20 mouse cellular contexts compared by ENCODE assay signal in the genomic region with DNA sequence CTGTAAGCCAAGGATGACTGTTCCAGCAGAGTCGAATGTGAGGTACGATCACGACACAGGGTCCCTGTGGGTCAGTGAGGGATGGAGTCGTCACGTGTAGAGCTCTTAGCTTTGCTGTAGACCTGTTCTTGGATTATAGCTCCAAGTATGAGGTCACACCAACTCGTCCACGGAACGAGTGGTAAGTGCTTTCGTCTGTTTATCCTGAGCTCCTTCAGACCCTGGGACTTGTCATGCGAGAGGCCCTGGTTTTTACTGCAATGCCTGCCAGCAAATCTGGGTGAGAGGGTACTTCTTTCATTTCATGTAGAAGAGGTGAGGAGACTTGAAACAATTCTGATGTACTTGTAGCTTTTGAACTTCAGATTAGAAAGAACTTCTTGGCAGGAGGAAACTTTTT.
"Had no signal": no experiment of that assay in that cellular context is flagged by ENCODE, and none has a peak within 500 bp of the region (broad histone marks: within the 10 kb centered on the region; RNA-seq: fewer than 3 reads in every experiment).

No protein-coding gene starts in this region.

- H3K9me3 ChIP-seq: intestine, embryonic 15.5 days; limb, embryonic 10.5 days; limb, embryonic 13.5 days; liver, embryonic 12.5 days; liver, embryonic 15.5 days; midbrain, embryonic 13.5 days; neural tube, embryonic 13.5 days; stomach, embryonic 15.5 days had no signal

- ATAC-seq: intestine, embryonic 15.5 days; liver, embryonic 12.5 days; midbrain, embryonic 13.5 days; midbrain, embryonic 16.5 days had no signal

- H3K4me3 ChIP-seq: intestine, embryonic 15.5 days; limb, embryonic 10.5 days; limb, embryonic 13.5 days; liver, embryonic 12.5 days; liver, embryonic 15.5 days; midbrain, embryonic 13.5 days; myocyte; neural tube, embryonic 13.5 days; stomach, embryonic 15.5 days had no signal

- H3K4me2 ChIP-seq: intestine, embryonic 15.5 days; limb, embryonic 13.5 days; liver, embryonic 12.5 days; liver, embryonic 15.5 days; midbrain, embryonic 13.5 days; neural tube, embryonic 13.5 days; stomach, embryonic 15.5 days had no signal

- H3K36me3 ChIP-seq: intestine, embryonic 15.5 days; limb, embryonic 10.5 days; limb, embryonic 13.5 days; liver, embryonic 12.5 days; liver, embryonic 15.5 days; midbrain, embryonic 13.5 days; neural tube, embryonic 13.5 days; stomach, embryonic 15.5 days had no signal

- H3K9ac ChIP-seq: intestine, embryonic 15.5 days; limb, embryonic 13.5 days; liver, embryonic 12.5 days; liver, embryonic 15.5 days; midbrain, embryonic 13.5 days; neural tube, embryonic 13.5 days; stomach, embryonic 15.5 days had no signal

- DNase-seq: kidney, adult 11 months; kidney, adult 9 months; kidney, postnatal 14 days; kidney, postnatal 4 days; liver; retina, postnatal 1 day; right cerebral cortex, postnatal 25 days; spleen, adult 18-20 months; thymus, postnatal 25 days had no signal

- H3K27me3 ChIP-seq: intestine, embryonic 15.5 days; limb, embryonic 13.5 days; liver, embryonic 12.5 days; liver, embryonic 15.5 days; midbrain, embryonic 13.5 days; neural tube, embryonic 13.5 days; stomach, embryonic 15.5 days had no signal

- H3K4me1 ChIP-seq: intestine, embryonic 15.5 days; liver, embryonic 12.5 days; liver, embryonic 15.5 days; stomach, embryonic 15.5 days had no signal

- H3K27ac ChIP-seq: intestine, embryonic 15.5 days; limb, embryonic 10.5 days; limb, embryonic 13.5 days; liver, embryonic 12.5 days; liver, embryonic 15.5 days; macrophage; midbrain, embryonic 13.5 days; neural tube, embryonic 13.5 days; stomach, embryonic 15.5 days had no signal
